Mouse (Mus musculus) ES-E14 (cell line): ENCODE results near the gene Lrrc8d. TPM values are rescaled to one million over a fixed set of nuclear protein-coding genes. Genes with fewer than 3 reads are reported as not detected.

Experiments used
- DNase-seq: peaks from one replicate; pipeline ENCODE4 v3.0.0-alpha.2; 2013; ENCODE audit warnings: low read depth, low spot score
- H3K27ac ChIP-seq: 2 replicates; pipeline ENCODE4 v1.5.1; 2012; ENCODE audit warnings: low read depth, mild to moderate bottlenecking, low read length, moderate library complexity, mixed read lengths; ENCODE audit not compliant: poor library complexity, insufficient read depth, severe bottlenecking
- H3K36me3 ChIP-seq: 2 replicates; pipeline ENCODE4 v1.6.1; 2012; ENCODE audit warnings: mild to moderate bottlenecking, low read length, moderate library complexity, mixed read lengths; ENCODE audit not compliant: control insufficient read depth, poor library complexity, insufficient read depth, severe bottlenecking
- H3K4me1 ChIP-seq, 2 experiments: fragments of 150-350 bp in 1 of 2; sonication (generic) in 1 of 2; 2 replicates each; pipeline ENCODE4 v1.6.1; 2012; ENCODE audit warnings: low read length in 2 of 2, mild to moderate bottlenecking in 1 of 2, mixed read lengths in 1 of 2; ENCODE audit not compliant: control insufficient read depth in 2 of 2, insufficient read depth in 2 of 2, poor library complexity in 1 of 2
- H3K4me3 ChIP-seq, 2 experiments: fragments of 150-350 bp in 1 of 2; sonication (generic) in 1 of 2; 2 replicates each; pipeline ENCODE4 v1.5.1; 2012; ENCODE audit warnings: low read length in 2 of 2, low read depth in 1 of 2, mild to moderate bottlenecking in 1 of 2, mixed read lengths in 1 of 2; ENCODE audit not compliant: insufficient read depth in 1 of 2, poor library complexity in 1 of 2, severe bottlenecking in 1 of 2
- H3K9ac ChIP-seq: 2 replicates; pipeline ENCODE4 v1.6.1; 2012; ENCODE audit warnings: low read depth, mild to moderate bottlenecking, low read length, mixed read lengths; ENCODE audit not compliant: poor library complexity, insufficient read depth, severe bottlenecking
- H3K9me3 ChIP-seq: fragments of 150-350 bp; sonication (generic); 2 replicates; pipeline ENCODE4 v1.6.1; 2012; ENCODE audit warnings: low read depth, mild to moderate bottlenecking, low read length; ENCODE audit not compliant: control insufficient read depth, insufficient read depth
- CHD2 ChIP-seq: IDR thresholded peaks from 2 replicates; pipeline ENCODE4 v1.6.1; 2014; ENCODE audit warnings: mild to moderate bottlenecking, low read depth, low read length, inconsistent platforms
- HCFC1 ChIP-seq: IDR thresholded peaks from 2 replicates; pipeline ENCODE4 v1.6.1; 2012; ENCODE audit warnings: low read length, inconsistent platforms, borderline replicate concordance; ENCODE audit not compliant: insufficient read depth
- MAFK ChIP-seq: IDR thresholded peaks from 2 replicates; pipeline ENCODE4 v1.6.1; 2014; ENCODE audit warnings: mild to moderate bottlenecking, low read depth, low read length, inconsistent platforms; ENCODE audit not compliant: insufficient read depth
- ZC3H11A ChIP-seq: IDR thresholded peaks from 2 replicates; pipeline ENCODE4 v1.6.1; 2012; ENCODE audit warnings: low read depth, mild to moderate bottlenecking, inconsistent platforms, low read length, borderline replicate concordance
- ZNF384 ChIP-seq: IDR thresholded peaks from 2 replicates; pipeline ENCODE4 v1.6.1; 2012; ENCODE audit warnings: low read depth, low read length, inconsistent platforms
- in situ Hi-C, 2 experiments: fragments of 600-800 bp; cut with MboI; formaldehyde crosslinking; loops; one replicate each; pipeline ENCODE4 v1.15.1; 2025; ENCODE audit warnings: low sequenced_read_pairs in 2 of 2, inconsistent platforms in 1 of 2; ENCODE audit not compliant: unreplicated experiment in 2 of 2
- total RNA-seq: library from RNA; depleted of rRNA; stranded (reverse); fragments of 300-350 nt; gene quantifications from 2 replicates; pipeline ENCODE4 v1.2.3, GENCODE M21; 2012

Lrrc8d gene
- total RNA-seq, 1 experiment = 23.2 TPM

DNA sequence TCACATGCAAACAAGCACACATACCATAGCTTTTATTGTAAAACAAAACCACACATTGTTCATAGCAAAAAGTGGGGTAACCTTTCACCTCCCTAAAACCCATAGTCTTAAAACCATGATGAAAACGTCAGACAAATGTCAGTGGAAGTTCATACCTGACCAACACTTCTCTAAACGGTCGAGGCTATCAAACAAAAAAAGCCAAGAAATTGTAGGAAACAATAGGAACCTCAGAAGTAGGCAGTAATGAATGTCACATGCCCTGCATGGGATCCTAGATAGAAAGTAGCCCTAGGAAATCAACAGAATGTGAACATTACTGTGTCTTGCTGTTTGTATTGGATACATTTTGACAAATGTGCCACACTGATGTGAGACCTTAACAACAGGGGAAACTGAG, 79.0 kb downstream of the Lrrc8d start:
- Histone ChIP-seq H3K9ac (no peak overlapping the region), H3K4me1 (peaks cover 0 to 9% of the 10 kb centered on the region in 2 experiments; a peak in 2 of 4 replicates), H3K36me3 (no peaks in the 10 kb centered on the region; the same call in 1 of the 2 replicates), H3K4me3 (no peak overlapping the region), H3K27ac (no peak overlapping the region), H3K9me3 (no peaks in the 10 kb centered on the region)
- in situ Hi-C loops = no loop called here
- DNase-seq = no peak
- TF ChIP-seq ZC3H11A (no peak), MAFK (no peak), CHD2 (no peak), ZNF384 (no peak), HCFC1 (no peak)

DNA sequence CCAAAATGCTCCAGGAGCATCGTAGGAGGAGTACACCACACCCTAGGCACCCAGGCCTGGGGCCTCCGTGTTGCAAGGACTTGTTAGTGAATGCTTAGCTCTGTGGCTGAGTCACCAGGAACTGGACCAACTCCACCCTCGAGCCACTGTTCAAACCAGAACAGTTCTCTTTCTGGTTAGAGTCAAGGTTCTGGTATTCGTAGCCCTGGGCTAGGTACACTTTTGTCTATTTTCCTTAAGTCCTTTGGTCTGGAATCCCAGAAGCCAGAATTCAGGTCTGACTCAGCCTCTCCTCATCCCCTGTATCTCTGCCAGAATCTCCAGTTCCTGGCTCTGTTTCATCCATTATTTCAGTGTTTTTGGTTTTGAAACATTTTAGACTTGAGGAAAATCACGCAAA, 79.6 kb downstream of the Lrrc8d start:
- Histone ChIP-seq H3K9me3 (no peaks in the 10 kb centered on the region), H3K4me3 (no peak overlapping the region), H3K9ac (no peak overlapping the region), H3K27ac (no peak overlapping the region), H3K36me3 (no peaks in the 10 kb centered on the region; the same call in 1 of the 2 replicates), H3K4me1 (peaks cover 0 to 9% of the 10 kb centered on the region in 2 experiments; a peak in 2 of 4 replicates)
- in situ Hi-C loops = no loop called here
- TF ChIP-seq CHD2 (no peak), ZNF384 (no peak), HCFC1 (no peak), ZC3H11A (no peak), MAFK (no peak)
- no peak for DNase-seq

DNA sequence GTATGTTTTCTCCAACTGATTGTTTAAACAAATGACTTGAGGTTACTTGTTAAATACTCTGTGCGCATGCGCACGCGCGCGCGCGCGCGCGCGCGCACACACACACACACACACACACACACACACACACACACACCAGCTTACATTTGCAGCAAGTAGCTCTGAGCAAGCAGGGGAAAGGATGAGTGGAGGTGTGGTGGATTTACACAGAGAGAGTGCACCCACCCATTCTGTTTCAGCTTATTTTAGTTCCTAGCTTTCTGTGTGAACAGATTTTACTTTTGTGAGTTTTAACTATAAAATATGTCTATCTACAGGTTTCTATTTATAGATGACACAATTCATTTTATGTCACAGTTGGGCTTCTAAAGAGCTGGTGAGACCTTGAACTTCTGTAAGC, 84.1 kb downstream of the Lrrc8d start:
- Histone ChIP-seq H3K4me3 (no peak overlapping the region), H3K36me3 (no peaks in the 10 kb centered on the region; the same call in 1 of the 2 replicates), H3K9ac (no peak overlapping the region), H3K9me3 (no peaks in the 10 kb centered on the region), H3K4me1 (peaks cover 0 to 3% of the 10 kb centered on the region in 2 experiments; a peak in 1 of 4 replicates), H3K27ac (no peak overlapping the region)
- DNase-seq = no peak
- in situ Hi-C loops = no loop called here
- TF ChIP-seq CHD2 (no peak), ZNF384 (no peak), HCFC1 (no peak), MAFK (no peak), ZC3H11A (no peak)

DNA sequence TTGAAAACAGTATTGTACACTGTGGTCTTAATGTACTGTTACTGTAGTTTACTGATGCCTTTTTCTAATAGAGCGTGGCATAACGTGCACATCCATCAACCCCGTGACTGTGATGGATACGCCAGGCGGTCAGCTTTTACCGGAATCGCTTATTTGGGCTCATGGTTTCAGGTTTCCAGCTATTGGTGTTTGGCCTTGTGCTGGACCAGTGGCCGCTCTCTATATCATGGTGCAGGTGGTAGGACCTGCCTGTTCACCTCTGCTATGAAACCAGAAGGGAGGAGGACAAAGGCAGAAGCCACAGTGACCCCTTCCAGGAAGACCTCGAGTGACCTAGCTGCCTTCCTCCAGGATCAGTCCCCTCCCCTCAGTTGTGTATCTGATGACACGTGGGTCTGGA, 85.0 kb downstream of the Lrrc8d start:
- no peak overlapping the region for H3K27ac ChIP-seq
- no peak overlapping the region for H3K4me3 ChIP-seq
- in situ Hi-C loops = no loop called here
- H3K9me3 ChIP-seq = no peaks in the 10 kb centered on the region
- H3K36me3 ChIP-seq = no peaks in the 10 kb centered on the region; the same call in 1 of the 2 replicates
- DNase-seq = no peak
- no peak overlapping the region for H3K9ac ChIP-seq
- no peak for TF ChIP-seq ZC3H11A
- no peak for TF ChIP-seq ZNF384
- TF ChIP-seq CHD2 = no peak
- TF ChIP-seq MAFK = no peak
- no peak for TF ChIP-seq HCFC1
- peaks cover 0 to 4% of the 10 kb centered on the region in 2 experiments; a peak in 1 of 4 replicates for H3K4me1 ChIP-seq

DNA sequence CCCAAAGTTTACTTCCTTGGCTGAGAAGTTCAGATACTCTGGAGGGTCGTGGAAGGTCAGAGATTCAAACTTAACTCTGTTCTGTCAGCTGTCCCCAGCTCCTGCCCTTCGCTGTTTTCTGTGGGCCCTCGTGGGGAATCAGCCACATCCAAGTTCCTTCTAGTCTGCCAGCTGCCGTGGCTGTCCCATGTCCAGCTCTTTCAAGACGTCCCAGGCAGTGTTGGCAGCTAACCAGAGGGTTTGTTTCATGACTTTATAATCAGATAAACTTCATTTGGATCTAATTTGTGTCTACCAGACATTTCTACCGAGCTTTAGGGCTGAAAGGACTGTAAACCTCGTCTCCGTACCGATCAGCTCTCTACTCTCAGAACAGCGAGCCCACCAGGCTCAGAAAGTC, 87.8 kb downstream of the Lrrc8d start:
- in situ Hi-C loops = no loop called here
- Histone ChIP-seq H3K27ac (no peak overlapping the region), H3K4me3 (no peak overlapping the region), H3K4me1 (peaks cover 6 to 8% of the 10 kb centered on the region in 2 experiments; a peak in 3 of 4 replicates), H3K9ac (no peak overlapping the region), H3K36me3 (no peaks in the 10 kb centered on the region; the same call in 1 of the 2 replicates), H3K9me3 (no peaks in the 10 kb centered on the region)
- DNase-seq = no peak
- no peak for TF ChIP-seq HCFC1
- no peak for TF ChIP-seq MAFK
- no peak for TF ChIP-seq CHD2
- TF ChIP-seq ZC3H11A = no peak
- no peak for TF ChIP-seq ZNF384
